Mouse (Mus musculus) kidney, adult 2 months (tissue): ENCODE results near the gene Srrm2.

Experiments used
- CTCF ChIP-seq: fragments of 200-500 bp; conservative IDR thresholded peaks from 2 replicates; pipeline ENCODE4 v1.5.1; 2011; ENCODE audit warnings: low read depth, mild to moderate bottlenecking, control low read depth, low read length, moderate library complexity, mixed read lengths; ENCODE audit not compliant: insufficient read depth, insufficient read length
- POLR2A ChIP-seq: fragments of 200-500 bp; IDR thresholded peaks from one replicate; pipeline ENCODE4 v1.6.1; 2011; ENCODE audit warnings: low read depth, low read length, control low read depth

DNA sequence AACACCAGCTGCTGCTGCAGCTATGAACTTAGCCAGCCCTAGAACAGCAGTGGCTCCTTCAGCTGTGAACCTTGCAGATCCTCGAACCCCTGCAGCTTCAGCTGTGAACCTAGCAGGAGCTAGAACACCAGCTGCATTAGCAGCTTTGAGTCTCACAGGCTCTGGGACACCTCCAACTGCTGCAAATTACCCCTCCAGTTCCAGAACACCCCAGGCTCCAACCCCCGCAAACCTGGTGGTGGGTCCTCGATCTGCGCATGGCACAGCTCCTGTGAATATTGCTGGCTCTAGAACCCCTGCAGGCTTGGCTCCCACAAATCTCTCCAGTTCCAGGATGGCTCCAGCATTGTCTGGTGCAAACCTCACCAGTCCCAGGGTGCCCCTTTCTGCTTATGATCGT, 30.4 kb downstream of the Srrm2 start:
- no peak for TF ChIP-seq CTCF
- no peak for TF ChIP-seq POLR2A
